Mouse (Mus musculus): ENCODE measurements around the gene Lingo3. TPM values are rescaled to one million over a fixed set of nuclear protein-coding genes. Genes with fewer than 3 reads are reported as not detected.

The Lingo3 gene
- polyA plus RNA-seq (2012; ENCODE audit: insufficient read depth, insufficient read length, low replicate concordance, missing spikeins), result not detected in 2 replicates

DNA sequence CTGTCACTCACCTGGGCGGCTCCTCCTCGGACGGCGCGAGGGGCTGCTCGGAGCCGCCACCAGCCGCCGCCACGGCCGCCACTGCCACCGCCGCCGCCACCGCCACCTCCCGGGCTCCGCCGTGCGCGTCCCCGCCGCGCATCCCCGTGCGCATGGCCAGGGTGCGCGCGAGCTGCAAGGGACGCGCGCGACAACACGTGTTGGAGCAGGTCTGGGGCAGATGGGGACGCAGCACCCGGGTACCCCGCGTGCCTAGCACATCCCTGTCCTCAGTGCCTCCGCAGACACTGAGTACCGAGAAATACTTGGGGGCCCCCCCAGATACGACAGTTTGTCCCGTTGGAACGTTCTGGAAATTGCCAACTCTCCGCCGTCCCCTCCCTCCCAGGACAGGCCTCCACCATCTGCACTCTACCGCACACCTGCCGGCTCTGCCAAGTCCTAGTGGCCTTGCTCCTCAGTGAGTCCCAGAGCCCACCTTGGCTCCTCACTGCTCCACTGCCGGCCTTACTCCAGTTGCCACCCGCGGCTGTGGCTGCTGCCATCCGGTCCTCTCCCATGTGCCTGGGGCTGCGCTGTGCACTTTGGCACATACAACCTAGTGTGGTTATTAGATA, at the start of gene Lingo3:
TSS of gene Lingo3 (minus strand) at position 109 of the 617 bp plus-strand sequence.
- TF ChIP-seq CTCF (IDR thresholded peaks at IDR 0.05; ENCODE audit: insufficient read depth, low read depth, low read length), result no peak
- TF ChIP-seq POLR2A (IDR thresholded peaks at IDR 0.05; ENCODE audit: insufficient read depth, low read depth, low read length), result no peak
- WGBS, result 4% methylated on average over 51 of the region's 51 CpGs
- Histone ChIP-seq H3K27ac (ENCODE audit: insufficient read depth, low read depth, low read length) (no peak within 1 kb of the TSS), H3K4me1 (ENCODE audit: control insufficient read depth, insufficient read depth, low read length) (peaks cover 34% of the 10 kb centered on the region), H3K4me3 (ENCODE audit: insufficient read depth, low read depth, low read length) (peak within 1 kb of the TSS; percentile 49)

DNA sequence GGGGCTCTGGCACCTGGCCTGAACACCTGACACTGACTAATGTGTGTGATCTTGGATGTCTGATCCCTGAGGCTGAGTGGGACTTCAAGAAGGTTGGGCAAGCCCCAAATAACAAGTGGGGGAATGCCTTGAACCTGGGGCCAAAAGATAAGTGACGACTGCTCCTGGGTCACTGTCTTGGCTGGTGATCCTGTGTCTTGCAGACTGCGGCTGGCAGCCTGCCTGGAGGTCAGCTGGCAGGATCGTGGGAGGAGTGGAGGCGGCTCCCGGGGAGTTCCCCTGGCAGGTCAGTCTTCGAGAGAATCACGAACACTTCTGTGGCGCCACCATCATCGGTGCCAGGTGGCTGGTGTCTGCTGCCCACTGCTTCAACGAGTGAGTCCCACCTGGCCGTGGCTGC, 43.3 kb upstream of the Lingo3 start:
- WGBS, result 42% methylated on average over 11 of the region's 11 CpGs
- TF ChIP-seq CTCF (IDR thresholded peaks at IDR 0.05; ENCODE audit: insufficient read depth, low read depth, low read length) (no peak), POLR2A (IDR thresholded peaks at IDR 0.05; ENCODE audit: insufficient read depth, low read depth, low read length) (no peak)
- H3K4me3 ChIP-seq (ENCODE audit: insufficient read depth, low read depth, low read length), result no peak overlapping the region

GRCm38 (mm10) chr10:80881301-80881700, 37.5 kb upstream of the Lingo3 start:
- Histone ChIP-seq H3K27ac (ENCODE audit: insufficient read depth, low read depth, low read length) (no peak overlapping the region), H3K4me3 (ENCODE audit: insufficient read depth, low read depth, low read length) (no peak overlapping the region), H3K4me1 (ENCODE audit: control insufficient read depth, insufficient read depth, low read length) (peaks cover 4% of the 10 kb centered on the region; the same call in 1 of the 2 replicates)
- peak; percentile 76 for TF ChIP-seq CTCF (IDR thresholded peaks at IDR 0.05; ENCODE audit: insufficient read depth, low read depth, low read length)
- no peak for TF ChIP-seq POLR2A (IDR thresholded peaks at IDR 0.05; ENCODE audit: insufficient read depth, low read depth, low read length)
- WGBS, result 18% methylated on average over 10 of the region's 10 CpGs

More for the DNA sequence above, 43.3 kb upstream of the Lingo3 start:
- no peak overlapping the region for H3K27ac ChIP-seq (ENCODE audit: insufficient read depth, low read depth, low read length)
- peaks cover 4% of the 10 kb centered on the region; the same call in 1 of the 2 replicates for H3K4me1 ChIP-seq (ENCODE audit: control insufficient read depth, insufficient read depth, low read length)

- no peak overlapping the region for H3K27ac ChIP-seq (ENCODE audit: insufficient read depth, low read depth, low read length)
- 78% methylated on average over 2 of the region's 2 CpGs for whole genome bisulfite sequencing
- H3K4me3 ChIP-seq (ENCODE audit: insufficient read depth, low read depth, low read length), result no peak overlapping the region
- no peak for TF ChIP-seq CTCF (IDR thresholded peaks at IDR 0.05; ENCODE audit: insufficient read depth, low read depth, low read length)
- peaks cover 4% of the 10 kb centered on the region; the same call in 1 of the 2 replicates for H3K4me1 ChIP-seq (ENCODE audit: control insufficient read depth, insufficient read depth, low read length)
Measured at GRCm38 (mm10) chr10:80880901-80881300, 37.1 kb upstream of the Lingo3 start.

DNA sequence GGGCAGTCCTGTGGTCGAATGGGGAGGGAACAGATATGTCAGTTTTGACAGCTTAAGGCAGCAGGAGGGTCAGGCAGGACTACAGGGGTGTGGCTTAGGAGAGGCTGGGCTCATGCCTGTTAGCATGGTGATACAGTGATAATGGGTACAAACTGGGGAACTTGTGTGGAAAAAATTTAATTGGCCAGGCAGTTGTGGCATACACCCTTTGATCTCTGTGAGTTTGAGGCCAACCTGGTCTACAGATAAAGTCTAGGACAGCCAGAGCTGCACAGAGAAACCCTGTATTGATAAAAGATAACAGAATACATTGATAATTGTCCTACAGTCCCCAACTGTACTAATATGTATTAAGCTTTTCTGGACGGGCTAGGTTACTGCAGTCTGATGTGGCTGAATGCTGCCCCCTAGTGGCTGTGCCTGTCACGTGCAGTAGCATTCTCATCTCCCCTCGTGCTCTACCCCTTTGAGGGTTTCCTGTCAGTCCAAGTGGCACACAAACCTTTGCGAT, 36.3 kb upstream of the Lingo3 start:
- TF ChIP-seq POLR2A (IDR thresholded peaks at IDR 0.05; ENCODE audit: insufficient read depth, low read depth, low read length) (no peak), CTCF (IDR thresholded peaks at IDR 0.05; ENCODE audit: insufficient read depth, low read depth, low read length) (peak; percentile 34; the same call in 1 of the 2 replicates)
- 17% methylated on average over 5 of the region's 5 CpGs for WGBS
- Histone ChIP-seq H3K4me1 (ENCODE audit: control insufficient read depth, insufficient read depth, low read length) (peaks cover 4% of the 10 kb centered on the region; the same call in 1 of the 2 replicates), H3K27ac (ENCODE audit: insufficient read depth, low read depth, low read length) (no peak overlapping the region), H3K4me3 (ENCODE audit: insufficient read depth, low read depth, low read length) (no peak overlapping the region)

- TF ChIP-seq CTCF (IDR thresholded peaks at IDR 0.05; ENCODE audit: insufficient read depth, low read depth, low read length) (no peak), POLR2A (IDR thresholded peaks at IDR 0.05; ENCODE audit: insufficient read depth, low read depth, low read length) (no peak)
- WGBS, result 29% methylated on average over 3 of the region's 3 CpGs
- Histone ChIP-seq H3K4me3 (ENCODE audit: insufficient read depth, low read depth, low read length) (no peak overlapping the region), H3K27ac (ENCODE audit: insufficient read depth, low read depth, low read length) (no peak overlapping the region), H3K4me1 (ENCODE audit: control insufficient read depth, insufficient read depth, low read length) (no peaks in the 10 kb centered on the region; the same call in 1 of the 2 replicates)
Measured at GRCm38 (mm10) chr10:80876594-80876993, 32.8 kb upstream of the Lingo3 start.

DNA sequence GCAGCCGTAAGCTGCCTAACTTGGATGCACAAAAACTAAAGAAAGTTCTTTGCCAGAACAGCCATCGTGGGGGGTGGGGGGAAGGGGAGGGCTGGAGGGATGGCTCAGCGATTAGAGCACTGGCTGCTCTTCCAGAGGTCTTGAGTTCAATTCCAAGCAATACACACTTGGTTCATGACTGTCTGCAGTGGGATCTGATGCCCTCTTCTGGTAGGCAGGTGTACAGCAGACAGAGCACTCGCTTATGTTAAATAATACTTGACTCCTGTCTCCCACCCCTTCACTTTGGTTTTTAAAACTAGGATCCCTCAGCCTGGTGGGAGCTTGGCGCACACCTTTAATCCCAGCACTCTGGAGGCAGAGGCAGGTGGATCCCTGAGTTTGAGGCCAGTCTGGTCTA, 32.2 kb upstream of the Lingo3 start:
- WGBS, result 12% methylated on average over 5 of the region's 5 CpGs
- Histone ChIP-seq H3K4me3 (ENCODE audit: insufficient read depth, low read depth, low read length) (no peak overlapping the region), H3K4me1 (ENCODE audit: control insufficient read depth, insufficient read depth, low read length) (no peaks in the 10 kb centered on the region; the same call in 1 of the 2 replicates), H3K27ac (ENCODE audit: insufficient read depth, low read depth, low read length) (no peak overlapping the region)
- TF ChIP-seq CTCF (IDR thresholded peaks at IDR 0.05; ENCODE audit: insufficient read depth, low read depth, low read length), result no peak
- no peak for TF ChIP-seq POLR2A (IDR thresholded peaks at IDR 0.05; ENCODE audit: insufficient read depth, low read depth, low read length)

- TF ChIP-seq POLR2A (IDR thresholded peaks at IDR 0.05; ENCODE audit: insufficient read depth, low read depth, low read length), result no peak
- TF ChIP-seq CTCF (IDR thresholded peaks at IDR 0.05; ENCODE audit: insufficient read depth, low read depth, low read length), result no peak
- H3K4me3 ChIP-seq (ENCODE audit: insufficient read depth, low read depth, low read length), result no peak overlapping the region
- no peaks in the 10 kb centered on the region; the same call in 1 of the 2 replicates for H3K4me1 ChIP-seq (ENCODE audit: control insufficient read depth, insufficient read depth, low read length)
- WGBS, result 85% methylated on average over 9 of the region's 9 CpGs
- H3K27ac ChIP-seq (ENCODE audit: insufficient read depth, low read depth, low read length), result no peak overlapping the region
Measured at GRCm38 (mm10) chr10:80874035-80874434, 30.2 kb upstream of the Lingo3 start.

DNA sequence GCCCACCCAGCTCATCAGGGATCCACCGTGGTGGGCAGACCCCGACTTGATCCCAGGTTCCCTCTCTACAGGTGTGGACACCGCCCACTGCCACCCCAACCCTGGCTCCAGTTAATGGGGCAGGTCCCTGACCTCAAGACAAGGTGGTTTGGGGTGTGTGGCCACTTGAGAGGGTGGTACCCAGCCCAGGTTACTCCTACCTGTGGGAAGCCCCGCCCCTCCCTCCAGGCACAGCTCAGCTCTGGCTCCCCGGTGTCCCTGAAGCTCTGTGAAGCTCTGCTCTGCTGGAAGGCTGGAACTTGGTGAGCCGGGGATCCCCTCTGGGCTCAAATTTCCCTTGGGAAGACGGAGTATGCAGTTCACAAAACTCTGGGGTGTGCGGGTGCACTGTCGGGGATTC, 27.7 kb upstream of the Lingo3 start, which contains the start of gene Tmprss9:
TSS of gene Tmprss9 (plus strand) at position 268 of the 400 bp plus-strand sequence.
- no peaks in the 10 kb centered on the region; the same call in 1 of the 2 replicates for H3K4me1 ChIP-seq (ENCODE audit: control insufficient read depth, insufficient read depth, low read length)
- no peak within 1 kb of the TSS for H3K27ac ChIP-seq (ENCODE audit: insufficient read depth, low read depth, low read length)
- no peak for TF ChIP-seq CTCF (IDR thresholded peaks at IDR 0.05; ENCODE audit: insufficient read depth, low read depth, low read length)
- no peak for TF ChIP-seq POLR2A (IDR thresholded peaks at IDR 0.05; ENCODE audit: insufficient read depth, low read depth, low read length)
- WGBS, result 30% methylated on average over 9 of the region's 9 CpGs
- H3K4me3 ChIP-seq (ENCODE audit: insufficient read depth, low read depth, low read length), result no peak within 1 kb of the TSS

Measured in olfactory bulb, adult 2 months (tissue).